Mouse (Mus musculus) effector memory CD4-positive, alpha-beta T cell, adult 7 months (primary cell): Measurements from ENCODE around the gene Apol11a. TPM values are rescaled to one million over a fixed set of nuclear protein-coding genes. Genes with fewer than 3 reads are reported as not detected.

Source experiments
- polyA plus RNA-seq: library from polyadenylated mRNA; unstranded; fragments of 100-300 nt; shearing (Covaris generic); gene quantifications from one replicate; pipeline ENCODE4 v1.2.1, GENCODE M21; 2017

Apol11a gene
- polyA plus RNA-seq, result 0.22 TPM

DNA sequence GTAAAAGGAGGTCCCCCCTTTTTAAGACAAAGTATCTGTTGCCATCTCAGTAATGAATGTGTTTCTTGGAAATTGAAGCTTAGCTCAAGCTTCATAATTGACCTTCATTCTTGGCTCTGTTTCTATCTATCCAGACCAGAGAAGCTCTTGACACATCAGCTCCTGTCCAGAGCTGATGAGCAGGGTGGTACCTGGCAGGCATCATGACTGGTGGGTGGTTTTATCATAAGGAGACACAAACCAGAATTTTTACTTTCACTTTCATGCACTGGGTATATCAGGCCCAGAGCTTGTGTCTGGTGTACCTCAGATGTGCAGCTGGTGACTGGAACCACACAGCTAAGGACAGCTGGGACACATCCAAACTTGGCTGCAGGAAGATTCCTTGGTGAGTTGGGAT, at the start of gene Apol11a:
Gene Apol11a (plus strand): TSS at position 306 of the 400 bp plus-strand sequence.

DNA sequence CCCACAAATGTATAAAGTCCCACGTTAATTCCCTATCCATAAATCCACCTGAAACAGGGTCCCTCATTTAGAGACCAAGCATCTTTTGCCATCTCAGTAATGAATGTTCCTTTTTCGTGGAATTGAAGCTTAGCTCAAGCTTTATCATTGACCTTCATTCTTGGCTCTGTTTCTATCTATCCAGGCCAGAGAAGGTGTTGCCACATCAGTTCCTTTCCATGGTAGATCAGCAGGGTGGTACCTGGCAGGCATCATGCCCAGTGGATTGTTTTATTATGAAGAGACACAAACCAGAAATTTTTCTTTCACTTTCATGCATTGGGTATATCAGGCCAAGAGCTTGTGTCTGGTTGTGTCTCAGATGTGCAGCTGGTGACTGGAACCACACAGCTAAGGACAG, 31.4 kb upstream of the Apol11a start, which contains the start of gene Apol10a:
Gene Apol10a (plus strand): TSS at position 355 of the 400 bp plus-strand sequence.

GRCm38 (mm10) chr15:77533216-77533615, 25.1 kb downstream of the Apol11a start, which contains the start of gene Apol7c:
Apol7c (minus strand) TSS chr15:77533316.

GRCm38 (mm10) chr15:77561792-77562191, 53.7 kb downstream of the Apol11a start, which contains the start of gene 1700025B11Rik:
1700025B11Rik (minus strand) TSS chr15:77561892.

Other genes starting within 250 kb of the Apol11a start
- 0.62 TPM for gene Rbfox2, start 201.3 kb upstream of the Apol11a start, polyA plus RNA-seq
- not detected for gene Apol7a, start 109.2 kb upstream of the Apol11a start, polyA plus RNA-seq
- gene Apol9a, start 97.1 kb upstream of the Apol11a start, polyA plus RNA-seq, result 0.90 TPM
- gene Apol7b, start 60.8 kb upstream of the Apol11a start, polyA plus RNA-seq, result 4.7 TPM
- 0.61 TPM for gene Apol10a, start 31.2 kb upstream of the Apol11a start, polyA plus RNA-seq
- gene Apol7c, start 25.0 kb downstream of the Apol11a start, polyA plus RNA-seq, result not detected
- gene 1700025B11Rik, start 53.6 kb downstream of the Apol11a start, polyA plus RNA-seq, result not detected
- 2.8 TPM for gene Apol10b, start 87.9 kb downstream of the Apol11a start, polyA plus RNA-seq
- not detected for gene Gm36245, start 91.0 kb downstream of the Apol11a start, polyA plus RNA-seq
- 0.43 TPM for gene Apol11b, start 135.0 kb downstream of the Apol11a start, polyA plus RNA-seq
- 130 TPM for gene Apol7e, start 190.6 kb downstream of the Apol11a start, polyA plus RNA-seq
- gene Apol9b, start 220.8 kb downstream of the Apol11a start, polyA plus RNA-seq, result not detected
- gene Apol8, start 248.7 kb downstream of the Apol11a start, polyA plus RNA-seq, result not detected